Mouse (Mus musculus) CH12.LX (cell line): ENCODE results near the gene Reep1. TPM values are rescaled to one million over a fixed set of nuclear protein-coding genes. Genes with fewer than 3 reads are reported as not detected.

Experiments used
- DNase-seq: peaks from one replicate; pipeline ENCODE4 v3.0.0-alpha.2; 2013; ENCODE audit errors: extremely low read depth
- H3K27ac ChIP-seq: 2 replicates; pipeline ENCODE4 v1.5.1; 2012; ENCODE audit warnings: low read depth, mild to moderate bottlenecking, control low read depth, moderate library complexity; ENCODE audit not compliant: insufficient read depth
- H3K27me3 ChIP-seq: replicated peaks from 2 replicates; pipeline ENCODE3; 2012; ENCODE audit warnings: inconsistent platforms
- H3K36me3 ChIP-seq, 2 experiments: replicated peaks in 1 of 2; 2 replicates each; pipeline versions ENCODE3 to v1.6.1; 2012; ENCODE audit warnings: inconsistent platforms in 1 of 2, low read length in 1 of 2, mild to moderate bottlenecking in 1 of 2, mixed read lengths in 1 of 2, moderate library complexity in 1 of 2; ENCODE audit not compliant: control insufficient read depth in 1 of 2, insufficient read depth in 1 of 2
- H3K4me1 ChIP-seq, 2 experiments: 2 replicates each; pipeline ENCODE4 v1.6.1; 2012; ENCODE audit warnings: inconsistent platforms in 1 of 2, moderate library complexity in 1 of 2; ENCODE audit not compliant: insufficient read depth in 2 of 2, control insufficient read depth in 1 of 2
- H3K4me2 ChIP-seq: 2 replicates; pipeline ENCODE4 v1.6.1; 2012; ENCODE audit warnings: low read depth, mild to moderate bottlenecking, control low read depth; ENCODE audit not compliant: poor library complexity, insufficient read depth, severe bottlenecking
- H3K4me3 ChIP-seq, 3 experiments: fragments of 150-350 bp in 1 of 3; sonication (generic) in 1 of 3; replicated peaks in 1 of 3; 2 replicates each; pipeline versions ENCODE3 to v1.5.1; 2011 to 2012; ENCODE audit warnings: low read depth in 2 of 3, low read length in 2 of 3, mild to moderate bottlenecking in 2 of 3, moderate library complexity in 2 of 3, control low read depth in 1 of 3, improper control_type of control experiment in 1 of 3, inconsistent platforms in 1 of 3, mixed read lengths in 1 of 3; ENCODE audit not compliant: poor library complexity in 1 of 3
- H3K79me2 ChIP-seq: replicated peaks from 2 replicates; pipeline ENCODE4 v1.6.1; 2012; ENCODE audit warnings: mild to moderate bottlenecking, moderate library complexity; ENCODE audit not compliant: control insufficient read depth, poor library complexity, insufficient read depth, severe bottlenecking; ENCODE audit errors: extremely low read depth
- H3K9ac ChIP-seq: 2 replicates; pipeline ENCODE4 v1.6.1; 2012; ENCODE audit warnings: low read depth, mild to moderate bottlenecking, control low read depth, moderate library complexity; ENCODE audit not compliant: insufficient read depth
- H3K9me3 ChIP-seq: replicated peaks from 2 replicates; pipeline ENCODE3; 2012; ENCODE audit warnings: low read length, inconsistent platforms, mixed read lengths
- BHLHE40 ChIP-seq: IDR thresholded peaks from 2 replicates; pipeline ENCODE4 v1.6.1; 2011; ENCODE audit warnings: mild to moderate bottlenecking, low read depth, low read length, improper control_type of control experiment
- CHD1 ChIP-seq: IDR thresholded peaks from 2 replicates; pipeline ENCODE4 v1.6.1; 2012; ENCODE audit warnings: low read depth, low read length, improper control_type of control experiment, inconsistent platforms
- CHD2 ChIP-seq: IDR thresholded peaks from 2 replicates; pipeline ENCODE4 v1.6.1; 2011; ENCODE audit warnings: low read length, improper control_type of control experiment
- E2F4 ChIP-seq: IDR thresholded peaks from 2 replicates; pipeline ENCODE4 v1.6.1; 2011; ENCODE audit warnings: low read depth, low read length, improper control_type of control experiment; ENCODE audit not compliant: insufficient replicate concordance
- ETS1 ChIP-seq: conservative IDR thresholded peaks from 2 replicates; pipeline ENCODE4 v1.6.1; 2012; ENCODE audit warnings: low read depth, mild to moderate bottlenecking, inconsistent platforms, low read length, improper control_type of control experiment, moderate library complexity
- GABPA ChIP-seq: IDR thresholded peaks from 2 replicates; pipeline ENCODE4 v1.6.1; 2012; ENCODE audit warnings: low read depth, low read length, improper control_type of control experiment, inconsistent platforms; ENCODE audit not compliant: insufficient replicate concordance
- HCFC1 ChIP-seq: IDR thresholded peaks from 2 replicates; pipeline ENCODE4 v1.6.1; 2012; ENCODE audit warnings: low read depth, mild to moderate bottlenecking, inconsistent platforms, low read length, improper control_type of control experiment
- IRF4 ChIP-seq: IDR thresholded peaks from 2 replicates; pipeline ENCODE4 v1.6.1; 2014; ENCODE audit warnings: low read depth, mild to moderate bottlenecking, inconsistent platforms, low read length, improper control_type of control experiment
- JUN ChIP-seq: IDR thresholded peaks from 2 replicates; pipeline ENCODE4 v1.6.1; 2011; ENCODE audit warnings: low read depth, mild to moderate bottlenecking, low read length, improper control_type of control experiment, moderate library complexity; ENCODE audit not compliant: insufficient read depth
- JUND ChIP-seq: conservative IDR thresholded peaks from 2 replicates; pipeline ENCODE4 v1.6.1; 2011; ENCODE audit warnings: low read depth, low read length, improper control_type of control experiment
- KAT2A ChIP-seq: IDR thresholded peaks from 2 replicates; pipeline ENCODE4 v1.6.1; 2012; ENCODE audit warnings: low read length, improper control_type of control experiment, inconsistent platforms; ENCODE audit not compliant: insufficient replicate concordance
- MAX ChIP-seq: IDR thresholded peaks from 2 replicates; pipeline ENCODE4 v1.6.1; 2011; ENCODE audit warnings: low read length, improper control_type of control experiment
- MEF2A ChIP-seq: IDR thresholded peaks from 2 replicates; pipeline ENCODE4 v1.6.1; 2014; ENCODE audit warnings: low read depth, mild to moderate bottlenecking, inconsistent platforms, low read length, improper control_type of control experiment, borderline replicate concordance
- MXI1 ChIP-seq: IDR thresholded peaks from 2 replicates; pipeline ENCODE4 v1.6.1; 2011; ENCODE audit warnings: mild to moderate bottlenecking, low read depth, low read length, improper control_type of control experiment
- MYC ChIP-seq: IDR thresholded peaks from 2 replicates; pipeline ENCODE4 v1.6.1; 2011; ENCODE audit warnings: low read depth, mild to moderate bottlenecking, improper control_type of control experiment, low read length
- NRF1 ChIP-seq: IDR thresholded peaks from 2 replicates; pipeline ENCODE4 v1.6.1; 2014; ENCODE audit warnings: low read depth, mild to moderate bottlenecking, inconsistent platforms, low read length, improper control_type of control experiment, moderate library complexity
- PAX5 ChIP-seq: IDR thresholded peaks from 2 replicates; pipeline ENCODE4 v1.6.1; 2012; ENCODE audit warnings: low read length, inconsistent platforms, mixed read lengths
- RAD21 ChIP-seq: IDR thresholded peaks from 2 replicates; pipeline ENCODE4 v1.6.1; 2011; ENCODE audit warnings: low read depth, mild to moderate bottlenecking, low read length, improper control_type of control experiment, moderate library complexity
- RCOR1 ChIP-seq: conservative IDR thresholded peaks from 2 replicates; pipeline ENCODE4 v1.6.1; 2012; ENCODE audit warnings: low read depth, mild to moderate bottlenecking, inconsistent platforms, low read length, improper control_type of control experiment
- SMC3 ChIP-seq: IDR thresholded peaks from 2 replicates; pipeline ENCODE4 v1.6.1; 2011; ENCODE audit warnings: low read depth, low read length, improper control_type of control experiment
- TBP ChIP-seq: conservative IDR thresholded peaks from 2 replicates; pipeline ENCODE4 v1.6.1; 2011; ENCODE audit warnings: low read depth, low read length, improper control_type of control experiment
- TCF12 ChIP-seq: IDR thresholded peaks from 2 replicates; pipeline ENCODE4 v1.6.1; 2014; ENCODE audit warnings: low read depth, mild to moderate bottlenecking, inconsistent platforms, low read length, improper control_type of control experiment
- UBTF ChIP-seq: IDR thresholded peaks from 2 replicates; pipeline ENCODE4 v1.6.1; 2012; ENCODE audit warnings: low read depth, mild to moderate bottlenecking, inconsistent platforms, low read length, improper control_type of control experiment, moderate library complexity
- USF2 ChIP-seq: conservative IDR thresholded peaks from 2 replicates; pipeline ENCODE4 v1.6.1; 2011; ENCODE audit warnings: low read depth, low read length, improper control_type of control experiment
- ZC3H11A ChIP-seq: IDR thresholded peaks from 2 replicates; pipeline ENCODE4 v1.6.1; 2012; ENCODE audit warnings: low read depth, mild to moderate bottlenecking, inconsistent platforms, low read length, improper control_type of control experiment
- ZKSCAN1 ChIP-seq: IDR thresholded peaks from 2 replicates; pipeline ENCODE4 v1.6.1; 2012; ENCODE audit warnings: low read depth, inconsistent platforms, low read length, improper control_type of control experiment, borderline replicate concordance
- ZMIZ1 ChIP-seq: IDR thresholded peaks from 2 replicates; pipeline ENCODE4 v1.6.1; 2012; ENCODE audit warnings: low read depth, mild to moderate bottlenecking, inconsistent platforms, low read length, improper control_type of control experiment
- ZNF384 ChIP-seq: IDR thresholded peaks from 2 replicates; pipeline ENCODE4 v1.6.1; 2012; ENCODE audit warnings: low read depth, low read length, improper control_type of control experiment, inconsistent platforms
- dilution Hi-C: fragments of 300-500 bp; cut with MboI; formaldehyde crosslinking; loops from 2 replicates; pipeline ENCODE4 v1.14.3; 2020; ENCODE audit warnings: low sequenced_read_pairs; ENCODE audit not compliant: extremely low pct_unique_long_range_greater_than_20kb, extremely low pct_ligation_motif_present
- in situ Hi-C: fragments of 300-500 bp; cut with MboI; formaldehyde crosslinking; loops from 3 replicates; pipeline ENCODE4 v1.14.3; 2019; ENCODE audit warnings: low sequenced_read_pairs, low pct_ligation_motif_present, low pct_unique_long_range_greater_than_20kb, mixed read lengths
- polyA plus RNA-seq: library from polyadenylated mRNA; unstranded; fragments of >175 nt; gene quantifications from 2 replicates; pipeline ENCODE4 v1.2.1, GENCODE M21; 2012; ENCODE audit warnings: low read depth; ENCODE audit not compliant: insufficient read length
- total RNA-seq, 2 experiments: library from RNA; depleted of rRNA; stranded (reverse); fragments of 300-350 nt in 1 of 2; fragments of >200 nt in 1 of 2; gene quantifications; 2 replicates each; pipeline ENCODE4 v1.2.3; 2012 to 2014

The Reep1 gene
- total and polyA plus RNA-seq, 3 experiments, result 0.33 to 1.3 (median 1.2) TPM

DNA sequence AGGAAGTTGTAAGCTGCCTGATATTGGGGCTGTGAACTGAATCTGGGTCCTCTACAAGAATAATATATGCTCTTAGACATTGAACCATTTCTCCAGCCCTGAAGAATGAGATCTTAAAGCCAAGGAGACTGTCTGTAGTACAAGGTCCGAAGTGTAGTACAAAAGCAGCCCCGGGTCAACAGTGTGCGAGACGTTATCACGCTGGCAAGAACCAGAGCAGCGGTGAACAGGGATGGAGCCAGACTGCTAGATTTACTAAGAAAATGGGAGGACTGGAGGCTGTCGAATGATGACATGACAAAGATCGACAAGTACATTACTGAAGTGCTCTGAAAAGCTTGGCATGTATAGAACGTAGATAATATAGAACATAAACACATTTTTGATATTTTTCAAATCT, 122.4 kb downstream of the Reep1 start:
- H3K4me1 ChIP-seq, result peaks cover 4 to 23% of the 10 kb centered on the region in 2 experiments; a peak in 3 of 4 replicates
- no peak overlapping the region for H3K27ac ChIP-seq
- H3K27me3 ChIP-seq, result no peaks in the 10 kb centered on the region
- peak overlapping the region in 2 of 3 experiments; percentile 24 to 97 for H3K4me3 ChIP-seq
- H3K9ac ChIP-seq, result no peak overlapping the region
- no peak for TF ChIP-seq KAT2A
- TF ChIP-seq HCFC1, result no peak
- no peak for TF ChIP-seq CHD1
- TF ChIP-seq GABPA, result no peak
- TF ChIP-seq NRF1, result no peak
- no peak for TF ChIP-seq E2F4
- TF ChIP-seq RAD21, result no peak
- no peak for TF ChIP-seq UBTF
- TF ChIP-seq USF2, result no peak
- no peak for TF ChIP-seq ETS1
- TF ChIP-seq MEF2A, result no peak
- no peak for TF ChIP-seq CHD2
- no peak for TF ChIP-seq ZNF384
- no peak for TF ChIP-seq IRF4
- TF ChIP-seq MYC, result no peak
- no peak for TF ChIP-seq SMC3
- no peak for TF ChIP-seq PAX5
- TF ChIP-seq MXI1, result no peak
- TF ChIP-seq ZKSCAN1, result no peak
- TF ChIP-seq, all 38 proteins: peak for 0
- Histone ChIP-seq H3K4me2 (no peak overlapping the region; the same call in 1 of the 2 replicates), H3K79me2 (peaks cover 24% of the 10 kb centered on the region), H3K9me3 (no peaks in the 10 kb centered on the region), H3K36me3 (peaks cover 0 to 18% of the 10 kb centered on the region in 2 experiments)
- in situ Hi-C loops (no loop called here), dilution Hi-C loops (no loop called here)
- DNase-seq, result no peak

DNA sequence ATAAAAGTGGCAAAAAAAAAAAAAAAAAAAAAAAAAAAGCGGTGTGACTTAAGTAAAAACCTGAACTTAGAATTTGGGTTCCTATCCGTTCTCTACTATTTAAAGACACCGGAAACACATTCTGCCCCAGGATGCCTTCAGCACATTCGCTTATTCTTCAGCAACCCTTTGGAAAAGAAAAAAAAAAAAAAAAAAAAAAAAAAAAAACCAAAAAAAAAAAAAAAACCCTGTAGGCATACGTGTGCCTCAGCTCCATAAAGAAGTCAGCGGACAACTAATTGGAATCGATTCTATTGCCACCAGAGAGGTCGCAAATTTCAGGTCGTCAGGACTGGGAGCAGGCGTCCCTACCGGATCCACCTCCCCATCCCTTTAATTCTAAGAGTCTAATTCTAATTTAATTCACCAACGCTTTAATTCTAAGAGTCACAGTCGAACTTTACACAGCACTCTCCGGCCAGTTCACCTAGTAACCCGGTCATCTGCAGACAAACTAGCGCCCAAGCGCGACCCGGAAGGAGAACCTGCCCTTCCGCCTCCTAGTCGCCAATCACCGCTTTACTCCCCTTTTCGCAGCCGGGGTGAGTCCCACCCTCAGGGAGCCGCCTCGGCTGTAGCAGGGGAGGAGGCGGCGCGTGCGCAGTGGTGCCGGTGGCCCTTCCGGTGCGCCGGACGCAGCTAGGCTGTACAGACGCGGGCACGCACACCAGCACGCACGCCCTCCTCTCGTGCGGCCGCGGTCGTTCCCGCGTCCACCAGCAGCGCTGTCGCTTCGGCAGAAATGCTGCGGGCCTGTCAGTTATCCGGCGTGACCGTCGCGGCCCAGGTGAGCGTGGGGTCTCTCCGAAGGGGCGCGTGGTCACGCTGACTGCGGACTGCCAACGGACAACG, 123.6 kb downstream of the Reep1 start, which contains the start of gene Immt:
TSS of gene Immt (plus strand) at position 642 of the 891 bp plus-strand sequence.
- in situ Hi-C loops, result no loop called here
- no peaks in the 10 kb centered on the region for H3K27me3 ChIP-seq
- H3K4me1 ChIP-seq, result peaks cover 4 to 23% of the 10 kb centered on the region in 2 experiments; a peak in 3 of 4 replicates
- dilution Hi-C loops, result no loop called here
- peak within 1 kb of the TSS; percentile 88 for H3K4me2 ChIP-seq
- H3K9ac ChIP-seq, result peak within 1 kb of the TSS; percentile 99
- H3K4me3 ChIP-seq, result peak within 1 kb of the TSS; percentile 97 to 100 (median 98)
- peaks cover 4 to 20% of the 10 kb centered on the region in 2 experiments for H3K36me3 ChIP-seq
- peak within 1 kb of the TSS; percentile 94 for H3K27ac ChIP-seq
- peaks cover 30% of the 10 kb centered on the region for H3K79me2 ChIP-seq
- peak; percentile 96 for DNase-seq
- no peaks in the 10 kb centered on the region for H3K9me3 ChIP-seq
- TF ChIP-seq RCOR1 (peak; percentile 91), KAT2A (peak; percentile 98), ZC3H11A (no peak), SMC3 (no peak), IRF4 (peak; percentile 59), MXI1 (peak; percentile 84), JUND (no peak), ZNF384 (peak; percentile 94), JUN (no peak), CHD1 (peak; percentile 53), TCF12 (peak; percentile 89), MAX (no peak), TBP (peak; percentile 76), BHLHE40 (peak; percentile 79; the same call in 1 of the 2 replicates), USF2 (no peak), ZKSCAN1 (no peak), ZMIZ1 (peak; percentile 96), MYC (no peak; the same call in 1 of the 2 replicates)
